Mouse (Mus musculus) B cell, adult (primary cell): ENCODE measurements around the gene Cd40. TPM values are rescaled to one million over a fixed set of nuclear protein-coding genes. Genes with fewer than 3 reads are reported as not detected.

ENCODE experiments used
- total RNA-seq: library from RNA; stranded (reverse); gene quantifications from 4 replicates; pipeline ENCODE4 v1.2.4, GENCODE M21; 2023; ENCODE audit not compliant: inconsistent age

Cd40 gene
- total RNA-seq: 156 to 180 TPM (median 171 TPM) in 4 replicates

DNA sequence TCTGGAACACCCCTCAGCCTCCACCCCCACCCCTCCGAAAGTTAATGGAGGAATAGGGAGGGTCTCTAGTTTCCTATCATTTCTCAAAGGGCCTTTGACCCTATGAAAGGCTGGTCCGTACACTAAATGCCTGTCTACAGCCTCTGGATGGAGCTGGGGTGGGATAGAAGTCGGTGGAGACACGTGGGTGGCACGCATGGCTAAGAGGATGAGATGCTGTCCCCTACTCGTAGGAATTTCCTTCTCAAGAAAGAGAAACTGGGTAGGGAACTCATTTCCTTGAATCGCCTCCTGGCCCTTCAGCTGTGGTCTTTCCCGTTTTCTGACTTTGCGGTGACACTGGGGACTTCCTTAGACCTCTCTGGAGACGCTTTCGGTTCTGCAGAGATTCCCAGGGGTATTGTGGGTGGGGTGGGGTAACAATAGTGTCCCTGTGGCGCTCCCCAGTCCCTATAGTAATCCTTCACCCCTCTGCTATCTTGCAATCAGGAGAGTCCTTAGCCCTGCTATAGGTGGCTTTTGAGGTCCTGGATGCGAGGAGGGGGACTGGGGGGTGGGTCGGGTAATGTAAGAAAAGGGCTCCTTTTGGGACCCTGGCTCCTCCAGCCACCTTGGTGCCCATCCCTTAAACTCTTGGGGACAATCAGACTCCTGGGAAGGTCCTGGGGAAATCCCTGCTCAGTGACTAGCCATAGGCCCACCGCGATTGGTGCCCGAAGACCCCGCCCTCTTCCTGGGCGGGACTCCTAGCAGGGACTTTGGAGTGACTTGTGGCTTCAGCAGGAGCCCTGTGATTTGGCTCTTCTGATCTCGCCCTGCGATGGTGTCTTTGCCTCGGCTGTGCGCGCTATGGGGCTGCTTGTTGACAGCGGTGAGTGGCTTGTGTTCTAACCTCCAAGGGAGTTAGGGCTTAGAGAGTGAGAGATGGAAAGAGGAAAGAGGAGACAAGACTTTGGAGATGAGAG lies at the start of gene Cd40:
TSS of gene Cd40 (plus strand) at position 740 of the 965 bp plus-strand sequence.

DNA sequence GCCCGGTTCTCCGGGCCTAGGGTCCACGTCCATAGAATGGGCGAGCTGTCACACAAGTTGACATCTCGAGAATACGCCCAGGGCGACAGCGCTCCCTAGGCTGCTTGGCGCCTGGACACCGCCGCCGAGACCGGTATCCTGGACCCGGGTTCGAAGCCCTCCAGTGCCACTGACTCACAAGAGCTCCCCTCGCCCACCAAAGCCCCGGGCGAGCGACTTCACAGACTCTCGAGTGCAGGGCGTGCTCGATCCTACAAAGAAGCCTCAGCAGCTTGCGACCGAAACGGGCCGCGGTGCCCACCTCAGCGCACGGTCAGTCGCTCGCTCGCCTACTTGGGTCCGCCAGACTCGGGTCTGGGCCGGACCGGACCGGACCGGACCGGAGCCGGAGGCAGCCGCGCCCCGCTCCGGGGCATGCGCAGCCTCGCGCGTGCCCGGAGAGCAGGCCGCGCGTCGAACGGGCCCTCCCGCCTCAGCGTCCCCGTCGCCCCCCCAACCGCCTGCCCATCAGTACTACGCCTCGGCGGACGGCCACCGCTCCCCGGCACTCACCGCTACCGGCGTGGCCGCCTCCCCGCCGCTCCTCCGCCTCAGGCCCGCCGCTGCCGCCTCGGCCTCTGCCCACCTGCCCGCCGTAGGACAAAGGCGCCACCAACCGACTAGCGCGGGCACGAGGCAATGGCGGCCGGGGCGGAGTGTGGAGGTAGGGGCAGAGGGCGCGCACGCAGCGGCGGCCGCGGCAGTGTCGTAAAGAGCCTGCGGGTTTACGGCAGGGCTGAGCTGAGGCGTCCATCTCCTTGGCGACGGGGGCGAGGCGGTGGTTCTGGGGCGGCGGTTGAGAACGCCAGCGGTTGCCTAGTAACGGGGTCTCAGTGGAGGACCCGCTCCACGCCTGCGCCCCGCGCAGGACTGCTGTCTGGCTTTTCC lies 21.0 kb upstream of the Cd40 start, which contains the start of gene Ncoa5:
TSS of gene Ncoa5 (minus strand) at position 737 of the 927 bp plus-strand sequence.

DNA sequence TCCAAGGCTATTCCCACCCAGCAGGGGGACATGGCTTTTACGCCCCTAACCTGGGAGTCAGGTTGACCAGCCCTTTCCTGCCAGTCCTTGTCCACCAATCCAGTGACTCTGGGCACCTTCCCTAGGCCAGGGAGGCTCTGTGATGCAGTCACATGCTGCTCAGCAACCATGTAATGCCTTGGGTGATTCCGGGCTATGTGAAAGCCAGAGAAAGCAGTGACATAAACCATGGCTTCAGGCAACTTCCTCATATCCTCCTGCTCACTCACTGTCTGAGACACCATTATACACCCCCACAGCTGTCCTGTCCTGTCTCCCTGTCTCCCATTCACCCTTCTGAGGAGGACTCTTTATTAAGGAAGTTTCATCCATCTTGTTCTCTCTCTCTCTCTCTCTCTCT lies 35.2 kb downstream of the Cd40 start, which contains the start of gene 1700025C18Rik:
TSS of gene 1700025C18Rik (minus strand) at position 101 of the 400 bp plus-strand sequence.

Other genes starting within 250 kb of the Cd40 start
- gene Zswim1, start 232.9 kb upstream of the Cd40 start, total RNA-seq: 7.8 to 9.8 TPM (median 8.5 TPM) in 4 replicates
- 0.69 to 0.74 TPM in 2 of 4 replicates, not detected in the others for gene Spata25, start 227.1 kb upstream of the Cd40 start, total RNA-seq
- 200 to 233 TPM (median 214 TPM) in 4 replicates for gene Ctsa, start 222.8 kb upstream of the Cd40 start, total RNA-seq
- 4.5 to 5.9 TPM (median 4.9 TPM) in 4 replicates for gene Neurl2, start 222.2 kb upstream of the Cd40 start, total RNA-seq
- gene Pltp, start 197.9 kb upstream of the Cd40 start, total RNA-seq: 8.8 to 12.8 TPM (median 10.6 TPM) in 4 replicates
- 91.0 to 95.0 TPM (median 92.9 TPM) in 4 replicates for gene Pcif1, start 176.3 kb upstream of the Cd40 start, total RNA-seq
- gene Zfp335, start 143.9 kb upstream of the Cd40 start, total RNA-seq: 56.4 to 63.7 TPM (median 59.9 TPM) in 4 replicates
- 0.36 to 0.55 TPM (median 0.42 TPM) in 4 replicates for gene Mmp9, start 114.8 kb upstream of the Cd40 start, total RNA-seq
- 0.83 to 1.8 TPM (median 0.92 TPM) in 4 replicates for gene Slc12a5, start 94.8 kb upstream of the Cd40 start, total RNA-seq
- 45.2 to 51.9 TPM (median 47.7 TPM) in 4 replicates for gene Ncoa5, start 20.8 kb upstream of the Cd40 start, total RNA-seq
- gene 1700025C18Rik, start 35.1 kb downstream of the Cd40 start, total RNA-seq: not detected in 4 replicates
- gene Cdh22, start 179.2 kb downstream of the Cd40 start, total RNA-seq: not detected in 4 replicates
- 58.7 to 68.9 TPM (median 66.4 TPM) in 4 replicates for gene Slc35c2, start 232.2 kb downstream of the Cd40 start, total RNA-seq